Mouse (Mus musculus) C2C12 (cell line): ENCODE data around the gene Afap1.

Experiments
- CTCF ChIP-seq: IDR thresholded peaks from one replicate; pipeline ENCODE4 v1.5.1; 2011; ENCODE audit not compliant: control insufficient read depth, insufficient read depth, insufficient read length
- MYOG ChIP-seq: IDR thresholded peaks from one replicate; pipeline ENCODE4 v1.6.1; 2011; ENCODE audit not compliant: control insufficient read depth, insufficient read length; ENCODE audit errors: extremely low read depth

DNA sequence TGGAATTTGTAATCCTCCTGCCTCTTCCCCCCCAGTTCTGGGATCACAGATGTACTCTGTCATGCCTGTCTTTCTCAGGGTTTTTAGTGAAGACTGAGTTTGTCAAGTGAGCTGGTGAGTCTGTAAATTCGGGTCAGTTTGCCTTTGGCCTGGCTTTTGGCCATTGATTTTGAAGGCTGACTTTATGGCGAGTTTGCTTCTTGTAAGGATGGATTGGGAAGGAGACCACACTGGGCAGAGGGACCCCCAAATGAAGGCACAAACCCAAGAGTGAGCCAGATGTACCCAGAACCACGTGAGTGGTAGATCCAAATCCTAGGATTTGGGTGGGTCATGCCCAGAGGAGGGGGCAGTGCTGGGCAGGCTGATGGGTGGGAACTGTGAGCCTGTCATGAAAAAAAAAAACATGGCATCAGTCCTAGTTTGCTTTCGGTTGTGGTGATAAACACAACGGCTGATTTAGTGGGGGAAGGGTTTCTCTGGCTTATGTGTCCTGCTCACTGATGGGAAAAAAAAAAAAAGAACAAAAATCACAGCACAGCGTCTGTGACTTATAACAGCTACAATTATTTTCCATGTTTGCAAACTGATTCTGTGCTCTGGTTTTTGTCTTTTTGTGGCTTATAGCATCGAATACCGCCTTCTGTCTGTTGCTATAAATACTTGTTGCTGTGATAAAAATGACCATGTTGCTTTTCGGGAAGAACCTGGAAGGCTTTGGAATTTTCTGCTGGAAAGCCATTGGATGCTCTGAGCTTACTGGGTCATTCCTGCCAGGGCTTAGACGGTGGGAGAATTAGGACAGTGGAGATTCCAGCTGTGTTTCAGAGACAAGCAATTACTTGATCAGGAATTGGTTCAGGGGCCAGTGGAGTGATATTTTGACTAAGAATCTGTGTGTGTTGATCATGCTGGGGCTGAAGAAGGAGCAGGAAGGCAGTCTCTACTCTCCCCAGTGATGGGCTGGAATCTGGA, 45.4 kb downstream of the Afap1 start:
- TF ChIP-seq CTCF: no peak
- no peak for TF ChIP-seq MYOG
